Mouse (Mus musculus) ovary, postnatal 36 days (tissue): ENCODE data around the gene Zscan4-ps1.
"Not testable (repeated sequence)": the region's sequence is repeated elsewhere in the genome, so short reads cannot be mapped to it uniquely, and the experiment has no call there.

Experiments used
- DNase-seq: peaks from one replicate; pipeline ENCODE4 v3.0.0; 2022; ENCODE audit warnings: low spot score, mixed read lengths

Zscan4-ps1 gene

DNA sequence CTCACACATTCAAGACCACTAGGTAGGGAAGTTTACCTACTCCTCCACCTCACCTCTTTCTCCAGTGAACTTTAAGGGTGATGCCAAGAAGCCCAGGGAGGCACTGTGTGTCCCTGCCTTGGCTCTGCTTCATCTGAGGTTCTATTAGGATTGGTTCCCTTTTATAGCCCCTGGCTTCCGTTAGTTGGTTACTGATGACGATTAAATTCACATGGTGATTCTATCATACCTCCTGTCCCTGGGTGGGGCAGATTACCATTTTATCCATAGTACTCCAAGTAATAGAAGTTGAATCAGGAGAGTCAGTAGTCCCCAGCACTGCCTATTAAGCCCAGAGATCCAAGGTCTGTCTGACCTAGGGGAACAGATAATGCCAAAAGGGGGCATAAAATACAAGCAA is at the start of gene Zscan4-ps1:
Gene Zscan4-ps1, minus strand, starts transcription at position 101 of the 400 bp plus-strand sequence.
- DNase-seq = not testable (repeated sequence)
